Mouse (Mus musculus) limb, embryonic 14.5 days (tissue): ENCODE measurements at regions not wholly inside any gene's neighbourhood (a gene's known extent, or its start where the extent isn't known, plus 50 kb on each side); places are given as distances from the start of the nearest gene placed in this dataset.
A peak's percentile ranks its signal among the peaks of the same experiment; 100 is the strongest.

Experiments
- ATAC-seq: fragments of 200-750 bp; cut with Nextera tagmentation; 2 replicates; pipeline ENCODE4 v1.8.0; 2017; ENCODE audit warnings: low read depth, moderate number of reproducible peaks, moderate TSS enrichment; ENCODE audit not compliant: low FRiP score
- DNase-seq: peaks from one replicate; pipeline ENCODE4 v3.0.0-alpha.2; 2015; ENCODE audit warnings: low spot score
- H3K27ac ChIP-seq: fragments of 300-500 bp; sonication (generic); replicated peaks from 2 replicates; pipeline ENCODE4 v1.5.1; 2014; ENCODE audit warnings: low read depth, mild to moderate bottlenecking, low read length, moderate library complexity, mixed read lengths
- H3K27me3 ChIP-seq: fragments of 300-500 bp; sonication (generic); 2 replicates; pipeline ENCODE4 v1.6.1; 2014; ENCODE audit warnings: low read length, mixed read lengths; ENCODE audit not compliant: control insufficient read depth, insufficient read depth
- H3K36me3 ChIP-seq: fragments of 300-500 bp; sonication (generic); 2 replicates; pipeline ENCODE4 v1.6.1; 2014; ENCODE audit warnings: mild to moderate bottlenecking, low read length, moderate library complexity, mixed read lengths; ENCODE audit not compliant: control insufficient read depth, insufficient read depth
- H3K4me1 ChIP-seq: fragments of 300-500 bp; sonication (generic); 2 replicates; pipeline ENCODE4 v1.6.1; 2014; ENCODE audit warnings: antibody characterized with exemption, low read length, mixed read lengths; ENCODE audit not compliant: control insufficient read depth, insufficient read depth
- H3K4me2 ChIP-seq: fragments of 300-500 bp; sonication (generic); replicated peaks from 2 replicates; pipeline ENCODE4 v1.6.1; 2014; ENCODE audit warnings: low read depth, mild to moderate bottlenecking, low read length, moderate library complexity; ENCODE audit not compliant: severe bottlenecking
- H3K4me3 ChIP-seq: fragments of 300-500 bp; sonication (generic); replicated peaks from 2 replicates; pipeline ENCODE4 v1.5.1; 2014; ENCODE audit warnings: low read length
- H3K9ac ChIP-seq: fragments of 300-500 bp; sonication (generic); 2 replicates; pipeline ENCODE4 v1.6.1; 2014; ENCODE audit warnings: mild to moderate bottlenecking, low read depth, low read length, moderate library complexity; ENCODE audit not compliant: severe bottlenecking
- H3K9me3 ChIP-seq: fragments of 300-500 bp; sonication (generic); 2 replicates; pipeline ENCODE4 v1.6.1; 2016; ENCODE audit warnings: low read length; ENCODE audit not compliant: control insufficient read depth
- POLR2A ChIP-seq: fragments of 200-500 bp; IDR thresholded peaks from 2 replicates; pipeline ENCODE4 v1.8.0; 2012; ENCODE audit warnings: inconsistent platforms, mild to moderate bottlenecking, moderate library complexity, borderline replicate concordance; ENCODE audit not compliant: insufficient read depth, insufficient read length; ENCODE audit errors: extremely low read depth
- WGBS: fragments of 180-500 bp; shearing (Covaris S2); extraction: QIAGEN DNeasy Blood & Tissue Kit; methylation state at CpG from one replicate; pipeline ENCODE4 v1.1.7; 2014; 5-methylcytosine and 5-hydroxymethylcytosine counted together

GRCm38 (mm10) chr17:7467638-7468037 lies 82.4 kb upstream of the Unc93a2 start:
- Histone ChIP-seq H3K9ac (no peak overlapping the region), H3K4me2 (no peak overlapping the region), H3K4me1 (no peaks in the 10 kb centered on the region), H3K9me3 (no peaks in the 10 kb centered on the region), H3K27ac (no peak overlapping the region), H3K36me3 (no peaks in the 10 kb centered on the region), H3K4me3 (no peak overlapping the region), H3K27me3 (no peaks in the 10 kb centered on the region)
- ATAC-seq (no peak), DNase-seq (no peak)
- 77% methylated on average over 3 of the region's 3 CpGs for WGBS
- no peak for TF ChIP-seq POLR2A

- peak; percentile 9 for DNase-seq
- no peaks in the 10 kb centered on the region for H3K9me3 ChIP-seq
- H3K4me3 ChIP-seq: no peak overlapping the region
- 0 out of 2 replicates have a peak overlapping the region, but pooled peaks have one; percentile 48 for H3K27ac ChIP-seq
- no peaks in the 10 kb centered on the region for H3K4me1 ChIP-seq
- TF ChIP-seq POLR2A: no peak
- H3K4me2 ChIP-seq: no peak overlapping the region
- H3K27me3 ChIP-seq: no peaks in the 10 kb centered on the region
- no peak overlapping the region for H3K9ac ChIP-seq
- 32% methylated on average over 3 of the region's 3 CpGs for WGBS
- ATAC-seq: no peak
- H3K36me3 ChIP-seq: no peaks in the 10 kb centered on the region
Measured at GRCm38 (mm10) chr17:7464901-7465300, 79.6 kb upstream of the Unc93a2 start.

GRCm38 (mm10) chr17:7461164-7461563 lies 75.9 kb upstream of the Unc93a2 start:
- no peak for TF ChIP-seq POLR2A
- 50% methylated on average over 6 of the region's 6 CpGs for WGBS
- DNase-seq (peak; percentile 31), ATAC-seq (no peak; the same call in 1 of the 2 replicates)
- Histone ChIP-seq H3K9me3 (no peaks in the 10 kb centered on the region), H3K4me2 (no peak overlapping the region), H3K4me3 (no peak overlapping the region), H3K27ac (peak overlapping the region; percentile 33; the same call in 1 of the 2 replicates), H3K27me3 (no peaks in the 10 kb centered on the region), H3K9ac (no peak overlapping the region), H3K4me1 (no peaks in the 10 kb centered on the region), H3K36me3 (no peaks in the 10 kb centered on the region)

- DNase-seq (peak; percentile 61), ATAC-seq (peak; percentile 50; the same call in 1 of the 2 replicates)
- H3K27me3 ChIP-seq: no peaks in the 10 kb centered on the region
- 0 out of 2 replicates have a peak overlapping the region, but pooled peaks have one; percentile 38 for H3K27ac ChIP-seq
- no peak overlapping the region for H3K4me3 ChIP-seq
- no peaks in the 10 kb centered on the region for H3K36me3 ChIP-seq
- no peaks in the 10 kb centered on the region for H3K4me1 ChIP-seq
- WGBS: 59% methylated on average over 11 of the region's 11 CpGs
- no peaks in the 10 kb centered on the region for H3K9me3 ChIP-seq
- H3K4me2 ChIP-seq: no peak overlapping the region
- TF ChIP-seq POLR2A: no peak
- no peak overlapping the region for H3K9ac ChIP-seq
Measured at GRCm38 (mm10) chr17:7456939-7457338, 71.7 kb upstream of the Unc93a2 start.

DNA sequence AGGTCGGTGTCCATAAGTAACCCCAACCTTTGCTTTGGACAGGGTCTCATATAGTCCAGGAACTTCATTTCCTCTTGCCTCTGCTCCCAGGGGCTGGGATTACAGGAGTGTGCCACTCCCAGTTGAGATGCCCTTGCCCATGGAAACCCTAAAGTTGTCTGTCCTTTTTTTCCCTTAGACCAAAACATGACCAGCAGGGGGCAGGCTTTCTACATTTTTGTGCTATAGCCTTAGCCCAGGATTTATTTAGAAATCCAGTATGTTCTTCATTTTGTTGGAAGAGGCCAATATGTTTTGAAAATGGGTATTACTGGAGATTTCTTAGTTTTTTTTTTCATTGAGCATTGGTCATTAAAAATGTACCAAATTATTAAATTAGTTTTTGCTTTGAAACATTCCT lies 58.6 kb upstream of the Unc93a2 start:
- WGBS: 62% methylated on average over 1 of the region's 1 CpGs
- DNase-seq: peak; percentile 81
- Histone ChIP-seq H3K27ac (no peak overlapping the region), H3K27me3 (no peaks in the 10 kb centered on the region), H3K9ac (no peak overlapping the region), H3K9me3 (0 out of 2 replicates have a peak, but pooled peaks cover 3% of the 10 kb centered on the region), H3K4me2 (no peak overlapping the region), H3K4me1 (no peaks in the 10 kb centered on the region), H3K4me3 (no peak overlapping the region), H3K36me3 (no peaks in the 10 kb centered on the region)
- ATAC-seq: no peak
- no peak for TF ChIP-seq POLR2A

GRCm38 (mm10) chr17:7435075-7435474 lies 49.8 kb upstream of the Unc93a2 start:
- DNase-seq: no peak
- TF ChIP-seq POLR2A: no peak

More at GRCm38 (mm10) chr17:7435075-7435474, 49.8 kb upstream of the Unc93a2 start:
- Histone ChIP-seq H3K9me3 (no peaks in the 10 kb centered on the region), H3K36me3 (no peaks in the 10 kb centered on the region), H3K27ac (no peak overlapping the region), H3K9ac (no peak overlapping the region), H3K4me1 (no peaks in the 10 kb centered on the region), H3K4me2 (no peak overlapping the region), H3K27me3 (no peaks in the 10 kb centered on the region), H3K4me3 (no peak overlapping the region)
- ATAC-seq: no peak
- 82% methylated on average over 3 of the region's 3 CpGs for WGBS
